Mouse (Mus musculus) cerebellum, adult 2 months (tissue): ENCODE results near the gene Erc1.
"Not testable (repeated sequence)": the region's sequence is repeated elsewhere in the genome, so short reads cannot be mapped to it uniquely, and the experiment has no call there.

Experiments used
- CTCF ChIP-seq: fragments of 200-500 bp; IDR thresholded peaks from 2 replicates; pipeline ENCODE4 v1.5.1; 2011; ENCODE audit warnings: low read depth, mild to moderate bottlenecking, control low read depth, low read length, moderate library complexity, borderline replicate concordance; ENCODE audit not compliant: insufficient read depth
- POLR2A ChIP-seq: fragments of 200-500 bp; IDR thresholded peaks from 2 replicates; pipeline ENCODE4 v1.6.1; 2011; ENCODE audit warnings: low read length, control low read depth, borderline replicate concordance; ENCODE audit not compliant: insufficient read depth

GRCm38 (mm10) chr6:119654777-119655176 lies 193.2 kb downstream of the Erc1 start:
- TF ChIP-seq CTCF, POLR2A: not testable (repeated sequence)
